Mouse (Mus musculus): Measurements from ENCODE around the gene Cryzl2.
A peak's percentile ranks its signal among the peaks of the same experiment; 100 is the strongest.

Gene Cryzl2

DNA sequence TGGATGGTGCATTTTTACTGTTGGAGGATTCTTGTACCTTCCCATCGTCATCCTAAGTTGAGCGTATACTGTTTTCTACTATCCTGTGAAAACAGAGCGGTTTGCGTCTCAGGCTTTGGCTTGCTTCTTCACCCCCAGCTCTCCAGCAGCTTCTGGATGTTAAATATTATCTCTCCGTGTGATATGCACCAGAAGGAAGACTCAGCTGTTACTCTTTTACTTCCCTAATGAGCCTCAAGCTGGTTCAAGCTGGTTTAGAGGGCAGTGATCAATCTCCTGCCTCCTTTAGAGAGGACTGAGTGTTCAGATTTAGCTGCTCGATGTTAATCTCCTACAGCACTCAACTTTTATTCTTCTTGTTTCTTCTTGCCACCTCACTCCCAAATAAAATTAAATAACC, 3.5 kb upstream of the Cryzl2 start:
- TF ChIP-seq POU5F1 (IDR thresholded peaks at IDR 0.05; ENCODE audit: borderline replicate concordance, low read length), result no peak
- TF ChIP-seq NANOG (IDR thresholded peaks at IDR 0.05; ENCODE audit: borderline replicate concordance, low read length), result no peak
- TF ChIP-seq CTCF (conservative IDR thresholded peaks at IDR 0.05; ENCODE audit: low read length), result no peak
- peaks cover 6% of the 10 kb centered on the region; the same call in 1 of the 2 replicates for H3K27me3 ChIP-seq (ENCODE audit: insufficient read depth, low read length)
- no peaks in the 10 kb centered on the region; the same call in 1 of the 2 replicates for H3K9me3 ChIP-seq (ENCODE audit: low read length)
- no peaks in the 10 kb centered on the region for H3K36me3 ChIP-seq (ENCODE audit: insufficient read depth, low read length)
- no peak overlapping the region for H3K4me3 ChIP-seq (replicated peaks; ENCODE audit: low read length)
- peaks cover 38% of the 10 kb centered on the region for H3K4me1 ChIP-seq (replicated peaks; ENCODE audit: low read depth, low read length)

DNA sequence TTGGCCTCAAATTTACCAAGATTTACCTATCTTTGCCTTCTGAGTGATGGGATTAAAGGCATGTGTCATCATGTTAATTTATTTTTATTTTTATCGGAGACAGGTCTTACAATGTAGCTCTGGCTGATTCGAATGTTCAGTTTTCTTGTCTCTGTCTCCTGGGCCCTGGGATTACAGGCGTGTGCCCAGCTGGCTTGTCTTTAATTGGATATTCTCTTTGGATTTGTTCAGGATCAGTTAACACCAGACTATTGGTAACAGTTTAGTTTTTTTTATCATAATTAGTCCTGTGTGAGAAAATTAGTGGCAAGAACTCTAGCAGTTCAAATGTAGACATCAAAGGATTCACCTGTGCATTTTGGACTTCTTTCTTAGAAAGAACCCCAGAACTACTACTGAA, 588 bp upstream of the Cryzl2 start:
- no peak for TF ChIP-seq CTCF (conservative IDR thresholded peaks at IDR 0.05; ENCODE audit: low read length)
- TF ChIP-seq POU5F1 (IDR thresholded peaks at IDR 0.05; ENCODE audit: borderline replicate concordance, low read length), result no peak
- TF ChIP-seq NANOG (IDR thresholded peaks at IDR 0.05; ENCODE audit: borderline replicate concordance, low read length), result no peak
- Histone ChIP-seq H3K9me3 (ENCODE audit: low read length) (no peaks in the 10 kb centered on the region), H3K4me1 (replicated peaks; ENCODE audit: low read depth, low read length) (peaks cover 30% of the 10 kb centered on the region), H3K4me3 (replicated peaks; ENCODE audit: low read length) (peak overlapping the region; percentile 45), H3K36me3 (ENCODE audit: insufficient read depth, low read length) (no peaks in the 10 kb centered on the region), H3K27me3 (ENCODE audit: insufficient read depth, low read length) (no peaks in the 10 kb centered on the region)

DNA sequence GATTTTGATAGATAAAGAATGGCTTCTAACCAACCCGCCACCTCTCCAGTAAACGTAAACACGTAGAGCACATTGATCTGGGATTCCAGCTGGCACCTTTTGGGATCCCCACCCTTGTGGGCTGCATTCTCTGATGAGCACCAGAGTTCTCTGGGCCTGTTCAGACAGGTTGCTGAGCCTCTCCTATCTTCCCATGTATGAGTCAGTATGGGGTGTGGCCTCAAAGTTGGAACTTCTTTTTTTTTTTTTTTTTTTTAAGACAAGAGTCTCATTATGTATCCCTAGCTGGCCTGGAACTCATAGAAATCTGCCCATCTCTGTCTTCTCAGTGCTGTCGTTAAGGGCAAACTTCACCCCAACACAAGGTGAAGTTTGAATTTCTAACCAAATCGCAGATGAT, 1.5 kb downstream of the Cryzl2 start:
- H3K9me3 ChIP-seq (ENCODE audit: low read length), result no peaks in the 10 kb centered on the region

DNA sequence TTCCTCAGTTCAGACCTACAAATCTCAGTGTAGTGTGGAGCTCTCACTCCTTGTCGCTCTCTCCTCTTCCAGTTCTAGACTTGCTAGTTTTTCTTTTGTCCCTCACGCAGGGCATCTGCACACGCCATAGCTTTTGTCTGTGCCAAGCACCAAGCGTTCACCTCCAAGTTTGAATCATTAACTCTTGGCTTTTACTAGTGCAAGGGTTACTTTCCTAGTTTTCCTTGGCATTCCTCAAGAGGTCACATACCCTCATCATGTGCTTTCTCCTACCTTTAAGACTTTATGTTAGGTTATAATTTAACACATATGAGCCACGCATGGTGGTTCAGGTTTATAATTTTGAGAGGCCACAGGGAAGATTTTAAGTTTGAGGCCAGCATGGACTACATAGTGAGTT, 2.9 kb downstream of the Cryzl2 start:
- Histone ChIP-seq H3K27me3 (ENCODE audit: insufficient read depth, low read length) (no peaks in the 10 kb centered on the region), H3K4me3 (replicated peaks; ENCODE audit: low read length) (no peak overlapping the region), H3K36me3 (ENCODE audit: insufficient read depth, low read length) (no peaks in the 10 kb centered on the region), H3K4me1 (replicated peaks; ENCODE audit: low read depth, low read length) (peaks cover 21% of the 10 kb centered on the region), H3K9me3 (ENCODE audit: low read length) (no peaks in the 10 kb centered on the region)
- no peak for TF ChIP-seq POU5F1 (IDR thresholded peaks at IDR 0.05; ENCODE audit: borderline replicate concordance, low read length)
- no peak for TF ChIP-seq NANOG (IDR thresholded peaks at IDR 0.05; ENCODE audit: borderline replicate concordance, low read length)
- TF ChIP-seq CTCF (conservative IDR thresholded peaks at IDR 0.05; ENCODE audit: low read length), result no peak

More for the DNA sequence above, 1.5 kb downstream of the Cryzl2 start:
- Histone ChIP-seq H3K27me3 (ENCODE audit: insufficient read depth, low read length) (no peaks in the 10 kb centered on the region), H3K4me3 (replicated peaks; ENCODE audit: low read length) (no peak overlapping the region), H3K36me3 (ENCODE audit: insufficient read depth, low read length) (no peaks in the 10 kb centered on the region), H3K4me1 (replicated peaks; ENCODE audit: low read depth, low read length) (peaks cover 21% of the 10 kb centered on the region)
- TF ChIP-seq POU5F1 (IDR thresholded peaks at IDR 0.05; ENCODE audit: borderline replicate concordance, low read length) (no peak), NANOG (IDR thresholded peaks at IDR 0.05; ENCODE audit: borderline replicate concordance, low read length) (no peak), CTCF (conservative IDR thresholded peaks at IDR 0.05; ENCODE audit: low read length) (no peak)

DNA sequence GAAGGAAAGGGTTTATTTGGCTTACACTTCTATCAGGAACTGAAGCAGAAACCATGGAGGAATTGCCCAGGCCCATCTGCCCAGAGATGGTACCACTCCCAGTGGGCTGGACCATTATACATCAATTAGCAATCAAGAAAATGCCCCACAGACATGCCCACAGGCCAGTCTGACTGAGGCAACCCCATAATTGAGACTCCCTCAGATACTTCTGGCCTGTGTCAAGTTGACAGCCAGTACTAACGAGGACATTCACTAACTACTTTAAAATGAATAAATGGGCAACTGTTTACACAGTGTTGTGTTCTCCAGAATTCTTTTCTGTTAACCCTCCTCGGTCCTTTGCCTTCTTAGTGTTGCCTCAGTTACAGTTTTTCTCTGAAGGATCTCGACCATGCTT, 4.0 kb downstream of the Cryzl2 start:
- Histone ChIP-seq H3K4me3 (replicated peaks; ENCODE audit: low read length) (no peak overlapping the region), H3K4me1 (replicated peaks; ENCODE audit: low read depth, low read length) (peaks cover 21% of the 10 kb centered on the region), H3K27me3 (ENCODE audit: insufficient read depth, low read length) (no peaks in the 10 kb centered on the region), H3K9me3 (ENCODE audit: low read length) (no peaks in the 10 kb centered on the region), H3K36me3 (ENCODE audit: insufficient read depth, low read length) (no peaks in the 10 kb centered on the region)
- TF ChIP-seq NANOG (IDR thresholded peaks at IDR 0.05; ENCODE audit: borderline replicate concordance, low read length) (no peak), CTCF (conservative IDR thresholded peaks at IDR 0.05; ENCODE audit: low read length) (no peak), POU5F1 (IDR thresholded peaks at IDR 0.05; ENCODE audit: borderline replicate concordance, low read length) (no peak)

DNA sequence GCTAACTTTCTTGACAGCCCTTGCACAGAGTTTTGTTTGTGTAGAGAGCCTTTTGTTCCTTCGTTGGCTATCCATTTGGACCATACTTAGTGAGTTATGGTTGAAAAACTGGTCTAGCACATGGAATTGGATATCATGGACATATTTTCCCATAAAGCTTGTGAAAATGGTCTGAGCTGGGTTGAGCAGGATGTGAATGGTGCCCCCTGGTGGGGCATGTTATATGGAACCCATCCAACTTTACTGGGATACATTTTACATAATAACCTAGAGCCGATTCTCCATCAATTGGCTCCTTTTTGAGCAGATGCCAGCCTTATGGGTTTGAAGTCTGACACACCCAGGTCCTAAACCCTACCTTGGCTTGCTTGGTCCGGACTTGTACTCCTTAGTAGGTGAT, 6.8 kb downstream of the Cryzl2 start:
- Histone ChIP-seq H3K4me3 (replicated peaks; ENCODE audit: low read length) (no peak overlapping the region), H3K9me3 (ENCODE audit: low read length) (no peaks in the 10 kb centered on the region), H3K4me1 (replicated peaks; ENCODE audit: low read depth, low read length) (no peaks in the 10 kb centered on the region), H3K36me3 (ENCODE audit: insufficient read depth, low read length) (no peaks in the 10 kb centered on the region), H3K27me3 (ENCODE audit: insufficient read depth, low read length) (no peaks in the 10 kb centered on the region)
- no peak for TF ChIP-seq NANOG (IDR thresholded peaks at IDR 0.05; ENCODE audit: borderline replicate concordance, low read length)
- TF ChIP-seq CTCF (conservative IDR thresholded peaks at IDR 0.05; ENCODE audit: low read length), result peak; percentile 35
- TF ChIP-seq POU5F1 (IDR thresholded peaks at IDR 0.05; ENCODE audit: borderline replicate concordance, low read length), result no peak

DNA sequence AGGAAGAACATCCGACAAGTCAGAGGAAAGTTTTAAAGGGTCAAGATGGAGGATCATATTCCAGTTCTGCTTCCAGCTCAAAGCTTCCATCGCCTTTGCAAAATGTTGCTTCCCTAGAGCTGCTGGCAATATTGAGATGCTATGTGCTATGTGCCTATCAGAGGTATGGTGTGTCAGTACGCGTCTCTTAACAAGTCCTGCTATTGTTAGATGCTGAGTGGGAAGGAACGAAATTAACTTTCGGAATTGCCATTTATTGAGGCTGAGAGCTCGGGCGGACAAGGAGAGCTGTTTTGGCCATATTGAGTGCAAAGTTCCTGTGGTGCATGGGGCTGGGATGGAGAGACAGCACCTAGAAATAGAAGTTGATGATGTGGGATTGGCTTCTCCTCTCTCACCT, 9.5 kb downstream of the Cryzl2 start:
- Histone ChIP-seq H3K9me3 (ENCODE audit: low read length) (no peaks in the 10 kb centered on the region), H3K27me3 (ENCODE audit: insufficient read depth, low read length) (no peaks in the 10 kb centered on the region), H3K36me3 (ENCODE audit: insufficient read depth, low read length) (no peaks in the 10 kb centered on the region), H3K4me3 (replicated peaks; ENCODE audit: low read length) (no peak overlapping the region), H3K4me1 (replicated peaks; ENCODE audit: low read depth, low read length) (no peaks in the 10 kb centered on the region)
- TF ChIP-seq CTCF (conservative IDR thresholded peaks at IDR 0.05; ENCODE audit: low read length), result no peak
- TF ChIP-seq NANOG (IDR thresholded peaks at IDR 0.05; ENCODE audit: borderline replicate concordance, low read length), result no peak
- no peak for TF ChIP-seq POU5F1 (IDR thresholded peaks at IDR 0.05; ENCODE audit: borderline replicate concordance, low read length)

DNA sequence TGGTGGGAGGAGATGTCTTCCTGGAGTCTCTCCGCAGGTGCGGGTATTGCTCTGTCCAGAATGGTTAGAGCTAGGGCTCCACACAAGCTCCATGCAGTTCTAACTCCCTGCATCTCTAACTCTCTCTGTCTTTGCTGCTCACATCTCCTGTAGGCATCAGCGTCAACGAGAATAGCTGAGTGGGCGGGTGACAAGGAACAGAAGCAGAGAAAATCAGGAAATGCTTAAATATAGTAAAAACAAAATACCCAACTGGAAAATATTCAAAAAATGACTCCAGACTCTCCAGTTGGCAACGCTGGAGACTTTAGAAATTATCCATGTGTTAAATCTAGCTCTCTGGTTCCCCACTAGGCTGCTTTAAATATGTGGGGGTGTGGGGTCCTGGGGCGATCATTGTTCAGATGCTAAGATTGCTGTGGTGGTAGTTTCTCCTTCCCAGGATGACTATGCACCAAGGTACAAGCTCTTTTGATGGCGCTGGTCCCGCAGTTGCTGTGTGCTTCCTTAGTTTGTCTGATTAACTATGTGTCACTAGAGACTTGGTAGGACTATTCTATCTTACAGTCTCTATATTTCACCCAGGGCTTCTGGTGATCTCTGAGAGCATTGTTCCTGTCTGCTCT, 12.5 kb downstream of the Cryzl2 start:
- Histone ChIP-seq H3K4me3 (replicated peaks; ENCODE audit: low read length) (no peak overlapping the region), H3K36me3 (ENCODE audit: insufficient read depth, low read length) (no peaks in the 10 kb centered on the region)
- TF ChIP-seq CTCF (conservative IDR thresholded peaks at IDR 0.05; ENCODE audit: low read length), result no peak

DNA sequence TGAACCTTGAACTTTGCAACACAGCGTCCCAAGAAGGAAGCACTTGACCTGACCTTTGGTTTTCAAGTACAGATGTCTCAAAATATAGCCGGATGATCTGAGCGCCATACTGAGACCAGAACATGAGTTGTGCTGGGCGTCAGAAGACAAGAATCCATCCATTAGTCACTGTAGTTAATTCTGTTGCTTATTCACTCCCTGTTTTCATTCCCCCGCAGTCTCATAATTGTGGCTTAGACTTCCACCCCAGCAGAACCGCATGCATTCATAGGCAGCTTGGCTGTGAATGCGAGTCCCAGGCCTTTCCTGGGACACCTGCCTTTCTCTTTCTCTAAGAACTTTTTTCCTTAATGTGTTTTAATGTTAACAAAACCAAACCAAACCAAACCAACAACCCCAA, 14.3 kb downstream of the Cryzl2 start:
- H3K36me3 ChIP-seq (ENCODE audit: insufficient read depth, low read length), result no peaks in the 10 kb centered on the region
- H3K27me3 ChIP-seq (ENCODE audit: insufficient read depth, low read length), result no peaks in the 10 kb centered on the region
- no peaks in the 10 kb centered on the region for H3K9me3 ChIP-seq (ENCODE audit: low read length)
- no peak overlapping the region for H3K4me3 ChIP-seq (replicated peaks; ENCODE audit: low read length)
- no peak for TF ChIP-seq NANOG (IDR thresholded peaks at IDR 0.05; ENCODE audit: borderline replicate concordance, low read length)
- TF ChIP-seq POU5F1 (IDR thresholded peaks at IDR 0.05; ENCODE audit: borderline replicate concordance, low read length), result no peak
- TF ChIP-seq CTCF (conservative IDR thresholded peaks at IDR 0.05; ENCODE audit: low read length), result no peak
- no peaks in the 10 kb centered on the region for H3K4me1 ChIP-seq (replicated peaks; ENCODE audit: low read depth, low read length)

More for the DNA sequence above, 12.5 kb downstream of the Cryzl2 start:
- H3K4me1 ChIP-seq (replicated peaks; ENCODE audit: low read depth, low read length), result no peaks in the 10 kb centered on the region
- H3K9me3 ChIP-seq (ENCODE audit: low read length), result no peaks in the 10 kb centered on the region
- H3K27me3 ChIP-seq (ENCODE audit: insufficient read depth, low read length), result no peaks in the 10 kb centered on the region
